Mouse (Mus musculus): ENCODE data around the gene Prr29. TPM values are rescaled to one million over a fixed set of nuclear protein-coding genes. Genes with fewer than 3 reads are reported as not detected.
"Not testable (repeated sequence)": the region's sequence is repeated elsewhere in the genome, so short reads cannot be mapped to it uniquely, and the experiment has no call there.

Prr29 gene
- polyA plus RNA-seq, 1 experiment from 2014 or later: not detected

GRCm38 (mm10) chr11:106387791-106388216 lies 22.5 kb downstream of the Prr29 start, which contains the start of gene Icam2:
TSS of gene Icam2 (minus strand) at chr11:106388075.
- Histone ChIP-seq H3K4me1 (replicated peaks) (no peaks in the 10 kb centered on the region), H3K9ac (replicated peaks) (no peak within 1 kb of the TSS), H3K27me3 (no peaks in the 10 kb centered on the region), H3K4me3 (replicated peaks) (no peak within 1 kb of the TSS), H3K4me2 (replicated peaks) (no peak within 1 kb of the TSS), H3K9me3 (no peaks in the 10 kb centered on the region), H3K27ac (no peak within 1 kb of the TSS), H3K36me3 (no peaks in the 10 kb centered on the region)
- ATAC-seq: no peak
- 81% methylated on average over 6 of the region's 6 CpGs for WGBS

GRCm38 (mm10) chr11:106389611-106390010 lies 24.3 kb downstream of the Prr29 start:
- ATAC-seq: no peak
- 42% methylated on average over 3 of the region's 3 CpGs for WGBS
- Histone ChIP-seq H3K4me2 (replicated peaks) (no peak overlapping the region), H3K4me1 (replicated peaks) (no peaks in the 10 kb centered on the region), H3K4me3 (replicated peaks) (no peak overlapping the region), H3K27me3 (no peaks in the 10 kb centered on the region), H3K9me3 (no peaks in the 10 kb centered on the region), H3K9ac (replicated peaks) (no peak overlapping the region), H3K36me3 (peaks cover 4% of the 10 kb centered on the region; the same call in 1 of the 2 replicates), H3K27ac (no peak overlapping the region)

- Histone ChIP-seq H3K4me1 (replicated peaks) (no peaks in the 10 kb centered on the region), H3K27me3 (no peaks in the 10 kb centered on the region), H3K36me3 (peaks cover 4% of the 10 kb centered on the region; the same call in 1 of the 2 replicates), H3K4me2 (replicated peaks) (no peak overlapping the region), H3K9ac (replicated peaks) (no peak overlapping the region), H3K9me3 (no peaks in the 10 kb centered on the region), H3K4me3 (replicated peaks) (no peak overlapping the region), H3K27ac (no peak overlapping the region)
- ATAC-seq: no peak
- WGBS: 74% methylated on average over 3 of the region's 3 CpGs
These were observed 25.5 kb downstream of the Prr29 start for GRCm38 (mm10) chr11:106390757-106391156.

DNA sequence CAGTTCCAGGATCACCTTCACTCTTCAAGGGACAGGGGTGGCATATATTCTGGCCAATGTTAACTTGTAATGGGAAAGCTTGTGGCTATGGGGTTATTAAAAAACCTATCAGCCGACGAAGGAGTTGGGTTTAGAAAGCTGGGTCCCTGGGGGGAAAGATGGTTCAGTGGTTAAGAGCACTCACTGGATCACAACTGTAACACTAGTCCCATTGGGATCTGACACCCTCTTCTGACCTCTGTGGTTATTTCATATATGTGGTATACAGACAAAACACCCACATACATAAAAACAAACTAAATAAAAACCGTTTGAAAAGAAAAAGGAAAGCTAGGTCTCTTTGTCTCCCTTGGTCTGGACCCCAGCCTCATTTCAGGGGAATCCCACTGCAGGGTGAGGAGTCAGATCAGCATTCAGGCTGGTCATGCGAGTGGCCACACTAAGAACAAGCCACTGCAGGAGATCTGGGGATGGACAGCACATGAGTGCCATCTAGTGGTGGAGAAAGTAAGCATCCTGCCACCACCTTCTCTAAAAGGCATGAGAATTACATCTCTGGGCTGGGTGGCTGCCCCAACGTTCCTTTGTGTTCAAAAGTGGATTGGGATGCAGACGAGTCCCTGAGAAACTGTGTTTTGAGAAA lies 26.4 kb downstream of the Prr29 start:
- WGBS: 33% methylated on average over 6 of the region's 6 CpGs
- Histone ChIP-seq H3K36me3 (peaks cover 4% of the 10 kb centered on the region; the same call in 1 of the 2 replicates), H3K4me3 (replicated peaks) (no peak overlapping the region), H3K9me3 (no peaks in the 10 kb centered on the region), H3K27me3 (no peaks in the 10 kb centered on the region), H3K27ac (no peak overlapping the region), H3K9ac (replicated peaks) (no peak overlapping the region), H3K4me1 (replicated peaks) (no peaks in the 10 kb centered on the region), H3K4me2 (replicated peaks) (no peak overlapping the region)
- peak; percentile 80 for ATAC-seq

- ATAC-seq: no peak
- H3K36me3 ChIP-seq: peaks cover 5% of the 10 kb centered on the region; the same call in 1 of the 2 replicates
- H3K27ac ChIP-seq: no peak overlapping the region
- no peaks in the 10 kb centered on the region for H3K4me1 ChIP-seq (replicated peaks)
- H3K9me3 ChIP-seq: no peaks in the 10 kb centered on the region
- no peak overlapping the region for H3K9ac ChIP-seq (replicated peaks)
- WGBS: 74% methylated on average over 7 of the region's 7 CpGs
- no peak overlapping the region for H3K4me3 ChIP-seq (replicated peaks)
- no peaks in the 10 kb centered on the region for H3K27me3 ChIP-seq
- no peak overlapping the region for H3K4me2 ChIP-seq (replicated peaks)
These were observed 27.5 kb downstream of the Prr29 start for GRCm38 (mm10) chr11:106392597-106393330.

DNA sequence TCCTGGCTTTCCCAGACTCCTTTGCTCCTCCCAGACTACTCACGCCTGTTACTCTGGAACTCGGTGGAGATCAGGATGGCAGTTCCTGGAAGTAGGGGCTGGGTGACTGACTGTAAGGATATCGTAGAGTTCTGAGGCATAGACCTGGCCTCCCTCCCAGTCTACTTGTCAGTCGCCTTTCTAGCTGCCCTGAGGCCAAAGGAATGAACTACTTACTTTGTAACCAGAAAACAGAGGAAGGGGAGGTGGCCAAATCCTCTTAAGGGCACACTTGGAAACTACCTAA lies 28.0 kb downstream of the Prr29 start:
- Histone ChIP-seq H3K27ac (no peak overlapping the region), H3K4me1 (replicated peaks) (no peaks in the 10 kb centered on the region), H3K4me3 (replicated peaks) (no peak overlapping the region), H3K27me3 (no peaks in the 10 kb centered on the region), H3K36me3 (peaks cover 10% of the 10 kb centered on the region), H3K4me2 (replicated peaks) (no peak overlapping the region), H3K9me3 (no peaks in the 10 kb centered on the region), H3K9ac (replicated peaks) (no peak overlapping the region)
- ATAC-seq: no peak
- WGBS: 75% methylated on average over 4 of the region's 4 CpGs

DNA sequence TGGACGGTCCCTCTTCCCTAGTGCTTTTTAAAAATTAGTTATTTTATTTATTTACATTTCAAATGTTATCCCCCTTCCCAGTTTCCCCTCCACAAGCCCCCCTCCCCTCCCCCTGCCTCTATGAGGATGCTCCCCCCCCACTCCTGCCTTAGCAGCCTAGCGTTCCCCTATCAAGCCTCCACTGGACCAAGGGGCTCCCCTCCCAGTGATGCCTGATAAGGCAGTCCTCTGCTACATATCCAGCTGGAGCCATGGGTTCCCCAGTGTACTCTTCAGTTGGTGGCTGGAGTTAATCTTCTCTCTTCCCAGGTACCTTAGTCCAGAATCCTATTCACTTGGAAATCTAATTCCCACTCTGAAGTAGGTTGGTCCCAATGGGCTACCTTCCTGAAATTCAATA lies 28.8 kb downstream of the Prr29 start:
- H3K9ac ChIP-seq (replicated peaks); H3K27me3 ChIP-seq; ATAC-seq; H3K4me2 ChIP-seq (replicated peaks); H3K9me3 ChIP-seq; H3K4me3 ChIP-seq (replicated peaks); H3K4me1 ChIP-seq (replicated peaks); H3K27ac ChIP-seq: not testable (repeated sequence)
- H3K36me3 ChIP-seq: peaks cover 18% of the 10 kb centered on the region
- WGBS: 88% methylated on average over 2 of the region's 2 CpGs

- H3K4me1 ChIP-seq (replicated peaks): no peaks in the 10 kb centered on the region
- H3K9ac ChIP-seq (replicated peaks): no peak overlapping the region
- no peaks in the 10 kb centered on the region for H3K27me3 ChIP-seq
- no peak for ATAC-seq
- H3K36me3 ChIP-seq: peaks cover 43% of the 10 kb centered on the region
- H3K27ac ChIP-seq: no peak overlapping the region
- 87% methylated on average over 3 of the region's 3 CpGs for WGBS
- no peak overlapping the region for H3K4me2 ChIP-seq (replicated peaks)
- no peaks in the 10 kb centered on the region for H3K9me3 ChIP-seq
- H3K4me3 ChIP-seq (replicated peaks): no peak overlapping the region
These were observed 32.4 kb downstream of the Prr29 start for GRCm38 (mm10) chr11:106397656-106398055.

DNA sequence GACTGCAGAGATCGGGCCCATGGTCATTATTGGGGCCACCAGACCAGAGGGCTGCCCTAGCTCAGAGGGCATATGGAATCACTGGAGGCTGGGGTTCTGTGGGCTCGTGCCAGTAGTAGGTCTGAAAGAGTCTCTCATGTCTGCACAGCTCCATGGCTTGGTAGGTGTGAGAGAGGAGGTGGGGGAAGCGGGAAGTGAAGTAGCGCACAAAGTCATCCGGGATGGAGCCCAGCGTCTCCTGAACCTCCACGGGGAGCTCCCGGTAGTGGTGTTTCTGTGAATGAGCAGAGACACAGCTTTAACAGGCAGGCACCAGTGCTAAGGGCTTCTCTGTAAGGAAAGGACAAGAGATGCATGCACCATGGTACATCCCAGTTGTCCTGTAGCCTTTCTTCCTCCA lies 33.2 kb downstream of the Prr29 start:
- 92% methylated on average over 8 of the region's 8 CpGs for WGBS
- Histone ChIP-seq H3K4me2 (replicated peaks) (no peak overlapping the region), H3K4me1 (replicated peaks) (no peaks in the 10 kb centered on the region), H3K27ac (no peak overlapping the region), H3K4me3 (replicated peaks) (no peak overlapping the region), H3K27me3 (no peaks in the 10 kb centered on the region), H3K9ac (replicated peaks) (no peak overlapping the region), H3K9me3 (no peaks in the 10 kb centered on the region), H3K36me3 (peaks cover 52% of the 10 kb centered on the region)
- no peak for ATAC-seq

- no peaks in the 10 kb centered on the region for H3K4me1 ChIP-seq (replicated peaks)
- H3K9me3 ChIP-seq: no peaks in the 10 kb centered on the region
- H3K27me3 ChIP-seq: no peaks in the 10 kb centered on the region
- H3K4me3 ChIP-seq (replicated peaks): no peak overlapping the region
- peaks cover 70% of the 10 kb centered on the region for H3K36me3 ChIP-seq
- no peak overlapping the region for H3K4me2 ChIP-seq (replicated peaks)
- no peak overlapping the region for H3K9ac ChIP-seq (replicated peaks)
- no peak overlapping the region for H3K27ac ChIP-seq
- 82% methylated on average over 4 of the region's 4 CpGs for WGBS
- ATAC-seq: no peak
These were observed 44.7 kb downstream of the Prr29 start for GRCm38 (mm10) chr11:106410011-106410410.

DNA sequence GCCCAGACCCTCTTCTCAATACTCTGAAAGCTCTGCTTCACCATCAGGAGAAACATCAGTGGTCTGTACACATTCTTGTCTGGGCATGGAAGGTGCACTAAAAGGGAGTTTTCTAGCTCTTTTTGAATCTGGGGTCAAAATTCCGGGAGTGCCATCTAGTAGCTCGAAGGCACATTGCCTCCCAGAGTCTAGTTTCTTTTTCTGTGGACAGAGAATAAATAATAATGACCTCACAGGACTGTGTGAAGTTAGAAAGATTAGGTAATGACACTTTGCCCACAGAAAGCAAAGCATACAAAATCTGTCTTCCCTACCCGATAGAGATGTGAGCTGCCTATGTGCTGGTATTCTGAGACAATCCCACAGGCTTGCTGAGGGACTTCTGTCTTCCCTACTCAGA lies 45.2 kb downstream of the Prr29 start:
- Histone ChIP-seq H3K27ac (no peak overlapping the region), H3K4me3 (replicated peaks) (no peak overlapping the region), H3K36me3 (peaks cover 65% of the 10 kb centered on the region), H3K27me3 (no peaks in the 10 kb centered on the region), H3K9ac (replicated peaks) (no peak overlapping the region), H3K9me3 (no peaks in the 10 kb centered on the region), H3K4me2 (replicated peaks) (no peak overlapping the region), H3K4me1 (replicated peaks) (no peaks in the 10 kb centered on the region)
- ATAC-seq: no peak
- 91% methylated on average over 3 of the region's 3 CpGs for WGBS

- H3K4me3 ChIP-seq (replicated peaks): no peak overlapping the region
- H3K4me1 ChIP-seq (replicated peaks): no peaks in the 10 kb centered on the region
- peaks cover 63% of the 10 kb centered on the region for H3K36me3 ChIP-seq
- H3K4me2 ChIP-seq (replicated peaks): no peak overlapping the region
- no peak for ATAC-seq
- H3K27ac ChIP-seq: no peak overlapping the region
- 87% methylated on average over 2 of the region's 2 CpGs for WGBS
- H3K27me3 ChIP-seq: no peaks in the 10 kb centered on the region
- no peak overlapping the region for H3K9ac ChIP-seq (replicated peaks)
- H3K9me3 ChIP-seq: no peaks in the 10 kb centered on the region
These were observed 45.9 kb downstream of the Prr29 start for GRCm38 (mm10) chr11:106411157-106411556.

All from midbrain, embryonic 13.5 days (tissue).